Mouse (Mus musculus) gastrocnemius, adult 2 months (tissue): ENCODE measurements around the gene Vmn1r101. TPM values are rescaled to one million over a fixed set of nuclear protein-coding genes. Genes with fewer than 3 reads are reported as not detected.
"Not testable (repeated sequence)": the region's sequence is repeated elsewhere in the genome, so short reads cannot be mapped to it uniquely, and the experiment has no call there.

Experiments
- DNase-seq: peaks from one replicate; pipeline ENCODE4 v3.0.0; 2022
- H3K27ac ChIP-seq: fragments of 200-600 bp; 2 replicates; pipeline ENCODE4 v1.8.1; 2022; ENCODE audit warnings: mild to moderate bottlenecking
- H3K4me3 ChIP-seq: fragments of 200-600 bp; 2 replicates; pipeline ENCODE4 v1.8.1; 2022; ENCODE audit warnings: mild to moderate bottlenecking, moderate library complexity
- intact Hi-C: fragments of 180-260 bp; cut with DNase I; formaldehyde crosslinking; loops from one replicate; pipeline ENCODE4 v1.15.1; 2025
- long read RNA-seq, 2 experiments: library from polyadenylated mRNA; stranded (forward); transcript quantifications; one replicate each; pipeline ENCODE4 v2.0.0; 2021
- total RNA-seq, 2 experiments: library from RNA; stranded (reverse); gene quantifications; 2 replicates each; pipeline ENCODE4 v1.2.3; 2021

Gene Vmn1r101
- not detected for total RNA-seq
- long read RNA-seq, experiment 1 = 0 reads
- long read RNA-seq, experiment 2 = 0 reads

DNA sequence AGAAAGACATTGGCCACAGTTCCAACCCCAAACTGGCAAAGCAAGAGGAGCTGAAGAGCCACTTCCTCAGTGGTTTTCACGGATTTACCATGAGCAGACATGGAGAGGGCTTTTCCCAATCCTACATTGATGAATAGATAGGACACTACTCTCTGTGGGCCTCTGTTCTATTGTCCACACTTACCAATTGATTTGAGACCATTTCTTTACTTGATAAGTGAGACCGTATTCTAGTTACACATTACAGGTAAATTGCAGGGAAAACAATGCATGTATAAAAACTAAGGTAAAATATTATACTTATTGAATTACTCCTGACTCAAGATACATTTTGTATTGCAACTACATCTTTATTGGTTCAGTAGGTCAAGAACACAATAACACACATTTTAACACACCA lies at the start of gene Vmn1r101:
TSS of gene Vmn1r101 (minus strand) at position 101 of the 400 bp plus-strand sequence.
- intact Hi-C loops, H3K27ac ChIP-seq, DNase-seq: not testable (repeated sequence)

DNA sequence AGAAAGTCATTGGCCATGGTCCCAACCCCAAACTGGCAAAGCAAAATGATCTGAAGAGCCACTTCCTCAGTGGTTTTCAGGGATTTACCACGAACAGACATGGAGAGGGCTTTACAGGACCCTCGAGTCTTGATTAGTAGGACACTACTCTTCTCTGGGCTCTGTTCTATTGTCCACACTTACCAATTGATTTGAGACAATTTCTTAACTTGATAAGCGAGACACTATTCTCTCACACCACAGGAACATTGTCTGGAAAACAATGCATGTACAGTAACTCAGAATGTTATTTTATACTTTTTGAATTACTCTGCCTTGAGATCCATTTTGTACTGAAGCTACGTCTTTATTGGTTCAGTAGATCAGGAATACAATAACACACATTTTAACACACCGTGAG lies 32.4 kb upstream of the Vmn1r101 start, which contains the start of gene Gm10670:
TSS of gene Gm10670 (minus strand) at position 101 of the 400 bp plus-strand sequence.
- H3K4me3 ChIP-seq, DNase-seq, H3K27ac ChIP-seq, intact Hi-C loops: not testable (repeated sequence)

More for the DNA sequence above, at the start of gene Vmn1r101:
- not testable (repeated sequence) for H3K4me3 ChIP-seq

DNA sequence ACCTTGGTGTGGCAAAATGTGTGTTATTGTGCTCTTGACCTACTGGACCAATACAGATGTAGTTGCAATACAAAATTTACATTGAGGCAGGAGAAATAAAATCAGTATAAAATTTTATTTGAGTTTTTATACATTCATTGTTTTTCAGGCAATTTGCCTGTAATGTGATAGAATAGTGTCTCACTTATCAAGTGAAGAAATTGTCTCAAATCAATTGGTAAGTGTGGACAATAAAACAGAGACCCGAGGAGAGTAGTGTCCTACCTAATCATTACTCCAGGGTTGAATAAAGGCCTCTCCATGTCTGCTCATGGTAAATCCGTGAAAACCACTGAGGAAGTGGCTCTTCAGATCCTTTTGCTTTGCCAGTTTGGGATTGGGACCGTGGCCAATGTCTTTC lies 24.8 kb downstream of the Vmn1r101 start, which contains the start of gene Vmn1r100:
TSS of gene Vmn1r100 (plus strand) at position 301 of the 400 bp plus-strand sequence.
- intact Hi-C loops, H3K4me3 ChIP-seq, H3K27ac ChIP-seq, DNase-seq: not testable (repeated sequence)

Other genes starting within 250 kb of the Vmn1r101 start
- not detected for gene Vmn1r95, start 248.9 kb downstream of the Vmn1r101 start, total RNA-seq
- gene Gm6164, start 237.0 kb downstream of the Vmn1r101 start, total RNA-seq = not detected
- gene Gm4498, start 208.8 kb downstream of the Vmn1r101 start, total RNA-seq = not detected
- gene Gm5890, start 179.8 kb downstream of the Vmn1r101 start, total RNA-seq = not detected
- gene Gm4133, start 108.5 kb downstream of the Vmn1r101 start, total RNA-seq = not detected
- not detected for gene Gm5728, start 67.2 kb downstream of the Vmn1r101 start, total RNA-seq
- gene Vmn1r100, start 24.7 kb downstream of the Vmn1r101 start, total RNA-seq = not detected
- not detected for gene Gm10670, start 32.3 kb upstream of the Vmn1r101 start, total RNA-seq
- gene Vmn1r103, start 67.9 kb upstream of the Vmn1r101 start, total RNA-seq = not detected
- gene Vmn1r104, start 91.2 kb upstream of the Vmn1r101 start, total RNA-seq = not detected
- gene Gm5726, start 103.2 kb upstream of the Vmn1r101 start, total RNA-seq = not detected
- gene Gm4141, start 133.6 kb upstream of the Vmn1r101 start, total RNA-seq = not detected
- gene Gm4513, start 156.4 kb upstream of the Vmn1r101 start, total RNA-seq = not detected
- gene Vmn1r107, start 226.3 kb upstream of the Vmn1r101 start, total RNA-seq = not detected